Mouse (Mus musculus) retina, postnatal 1 day (tissue): ENCODE results near the gene Tmx1.

Source experiments
- DNase-seq: peaks from one replicate; pipeline ENCODE4 v3.0.0-alpha.2; 2012

The Tmx1 gene

GRCm38 (mm10) chr12:70452726-70453645 lies at the start of gene Tmx1:
Tmx1 (plus strand) TSS chr12:70453095.
- DNase-seq = peak; percentile 97

GRCm38 (mm10) chr12:70404327-70404726 lies 48.6 kb upstream of the Tmx1 start:
- DNase-seq = no peak

GRCm38 (mm10) chr12:70408396-70408795 lies 44.5 kb upstream of the Tmx1 start:
- no peak for DNase-seq

- DNase-seq = no peak
Observed at GRCm38 (mm10) chr12:70409600-70409999, 43.3 kb upstream of the Tmx1 start.

GRCm38 (mm10) chr12:70420216-70420615 lies 32.7 kb upstream of the Tmx1 start:
- DNase-seq = no peak

- no peak for DNase-seq
Observed at GRCm38 (mm10) chr12:70421028-70421427, 31.9 kb upstream of the Tmx1 start.

GRCm38 (mm10) chr12:70422322-70423118 lies 30.4 kb upstream of the Tmx1 start:
- peak; percentile 91 for DNase-seq

GRCm38 (mm10) chr12:70427885-70428284 lies 25.0 kb upstream of the Tmx1 start:
- DNase-seq = no peak

- DNase-seq = no peak
Observed at GRCm38 (mm10) chr12:70429637-70430036, 23.3 kb upstream of the Tmx1 start.

GRCm38 (mm10) chr12:70430307-70430950 lies 22.5 kb upstream of the Tmx1 start:
- peak; percentile 82 for DNase-seq

GRCm38 (mm10) chr12:70431428-70431827 lies 21.5 kb upstream of the Tmx1 start:
- no peak for DNase-seq

GRCm38 (mm10) chr12:70449961-70450360 lies 2.9 kb upstream of the Tmx1 start:
- no peak for DNase-seq

GRCm38 (mm10) chr12:70451533-70451932 lies 1.4 kb upstream of the Tmx1 start:
- DNase-seq = no peak

GRCm38 (mm10) chr12:70452143-70452542 lies 752 bp upstream of the Tmx1 start:
- DNase-seq = no peak

GRCm38 (mm10) chr12:70455226-70455625 lies 2.3 kb downstream of the Tmx1 start:
- DNase-seq = no peak

GRCm38 (mm10) chr12:70459546-70459945 lies 6.7 kb downstream of the Tmx1 start:
- DNase-seq = no peak

GRCm38 (mm10) chr12:70464016-70464415 lies 11.1 kb downstream of the Tmx1 start:
- DNase-seq = no peak

- DNase-seq = no peak
Observed at GRCm38 (mm10) chr12:70475336-70475735, 22.4 kb downstream of the Tmx1 start.

- DNase-seq = no peak
Observed at GRCm38 (mm10) chr12:70476884-70477576, 24.1 kb downstream of the Tmx1 start.

- DNase-seq = peak; percentile 97
Observed at GRCm38 (mm10) chr12:70477593-70478287, 24.8 kb downstream of the Tmx1 start.

- no peak for DNase-seq
Observed at GRCm38 (mm10) chr12:70485956-70486355, 33.1 kb downstream of the Tmx1 start.
